Mouse (Mus musculus) small intestine, adult 2 months (tissue): Measurements from ENCODE around the gene 3110009E18Rik. TPM values are rescaled to one million over a fixed set of nuclear protein-coding genes. Genes with fewer than 3 reads are reported as not detected.
A peak's percentile ranks its signal among the peaks of the same experiment; 100 is the strongest.

Experiments
- H3K27ac ChIP-seq: fragments of 200-500 bp; 2 replicates; pipeline ENCODE4 v1.5.1; 2012; ENCODE audit warnings: low read depth, low read length, control low read depth, inconsistent platforms; ENCODE audit not compliant: insufficient read depth
- H3K27me3 ChIP-seq: fragments of 200-500 bp; 2 replicates; pipeline ENCODE4 v1.6.1; 2012; ENCODE audit warnings: mild to moderate bottlenecking, moderate library complexity, low read length, inconsistent platforms; ENCODE audit not compliant: control insufficient read depth, insufficient read depth
- H3K36me3 ChIP-seq: fragments of 200-500 bp; 2 replicates; pipeline ENCODE4 v1.6.1; 2012; ENCODE audit warnings: mild to moderate bottlenecking, low read length, control low read depth, inconsistent platforms; ENCODE audit not compliant: control insufficient read depth, insufficient read depth
- H3K4me1 ChIP-seq: fragments of 200-500 bp; 2 replicates; pipeline ENCODE4 v1.6.1; 2012; ENCODE audit warnings: low read length, inconsistent platforms, mixed read lengths; ENCODE audit not compliant: control insufficient read depth, insufficient read depth, insufficient read length
- H3K4me3 ChIP-seq: fragments of 200-500 bp; 2 replicates; pipeline ENCODE4 v1.5.1; 2012; ENCODE audit warnings: low read depth, mild to moderate bottlenecking, control low read depth, inconsistent platforms, low read length, moderate library complexity
- CTCF ChIP-seq: fragments of 200-500 bp; IDR thresholded peaks from 2 replicates; pipeline ENCODE4 v1.5.1; 2012; ENCODE audit warnings: low read depth, mild to moderate bottlenecking, control low read depth, inconsistent platforms, low read length, moderate library complexity, mixed read lengths; ENCODE audit not compliant: insufficient replicate concordance, insufficient read length; ENCODE audit errors: extremely low read depth
- POLR2A ChIP-seq: fragments of 200-500 bp; IDR thresholded peaks from 2 replicates; pipeline ENCODE4 v1.6.1; 2012; ENCODE audit warnings: low read depth, mild to moderate bottlenecking, control low read depth, inconsistent platforms, low read length, moderate library complexity
- WGBS: fragments of 180-500 bp; shearing (Covaris S2); methylation state at CpG from one replicate; pipeline ENCODE4 v1.1.7; 2018; 5-methylcytosine and 5-hydroxymethylcytosine counted together
- polyA plus RNA-seq: library from polyadenylated mRNA; depleted of rRNA; stranded (reverse); fragments of >200 nt; gene quantifications from 2 replicates; pipeline ENCODE4 v1.2.3, GENCODE M21; 2012

3110009E18Rik gene
- polyA plus RNA-seq, 1 experiment, result not detected

DNA sequence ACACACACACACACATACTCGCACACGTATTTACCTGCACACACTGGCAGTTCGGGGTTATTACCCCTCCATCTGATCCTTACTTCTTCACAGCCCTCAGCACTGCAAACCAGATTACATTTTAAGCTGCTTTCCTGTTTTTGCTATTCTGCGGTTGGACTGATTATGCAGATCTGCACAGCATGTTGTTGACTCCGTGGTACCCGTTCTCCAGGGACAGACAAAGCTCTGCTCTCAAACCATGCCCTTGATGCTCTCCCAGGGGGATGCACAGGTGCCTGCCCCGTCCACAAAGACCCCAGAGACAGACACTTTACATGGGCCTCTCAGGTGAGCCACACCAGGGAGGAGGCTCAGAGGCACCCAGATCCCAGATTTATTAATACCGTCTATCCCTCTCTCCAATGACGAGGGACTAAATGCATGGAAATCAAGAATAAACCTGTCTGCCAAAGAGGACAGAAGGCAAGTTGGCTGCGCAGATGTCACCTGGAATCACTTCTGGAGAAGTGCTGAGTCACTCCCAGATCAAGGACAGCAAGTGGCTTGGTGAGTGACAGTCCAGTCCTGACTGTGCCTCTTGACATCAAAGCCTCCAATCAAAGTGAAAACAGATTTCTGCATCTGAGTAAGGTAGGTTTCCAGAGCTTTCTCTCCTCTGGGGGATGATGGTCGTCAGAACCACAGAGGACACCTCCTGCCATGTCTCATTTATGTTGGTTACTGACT lies 87.7 kb downstream of the 3110009E18Rik start:
- no peak for TF ChIP-seq CTCF
- no peak for TF ChIP-seq POLR2A
- 75% methylated on average over 11 of the region's 11 CpGs for WGBS
- Histone ChIP-seq H3K36me3 (no peaks in the 10 kb centered on the region), H3K27me3 (no peaks in the 10 kb centered on the region), H3K4me3 (no peak overlapping the region), H3K27ac (no peak overlapping the region), H3K4me1 (no peaks in the 10 kb centered on the region)

- no peaks in the 10 kb centered on the region for H3K27me3 ChIP-seq
- H3K4me3 ChIP-seq, result no peak overlapping the region
- WGBS, result 72% methylated on average over 6 of the region's 6 CpGs
- H3K36me3 ChIP-seq, result no peaks in the 10 kb centered on the region
- no peak for TF ChIP-seq CTCF
- no peak overlapping the region for H3K27ac ChIP-seq
- no peaks in the 10 kb centered on the region for H3K4me1 ChIP-seq
Observed at GRCm38 (mm10) chr1:120220841-120221240, 99.9 kb downstream of the 3110009E18Rik start.

GRCm38 (mm10) chr1:120221285-120221684 lies 100.3 kb downstream of the 3110009E18Rik start:
- no peak overlapping the region for H3K27ac ChIP-seq
- TF ChIP-seq CTCF (no peak), POLR2A (no peak)
- 60% methylated on average over 2 of the region's 2 CpGs for WGBS

DNA sequence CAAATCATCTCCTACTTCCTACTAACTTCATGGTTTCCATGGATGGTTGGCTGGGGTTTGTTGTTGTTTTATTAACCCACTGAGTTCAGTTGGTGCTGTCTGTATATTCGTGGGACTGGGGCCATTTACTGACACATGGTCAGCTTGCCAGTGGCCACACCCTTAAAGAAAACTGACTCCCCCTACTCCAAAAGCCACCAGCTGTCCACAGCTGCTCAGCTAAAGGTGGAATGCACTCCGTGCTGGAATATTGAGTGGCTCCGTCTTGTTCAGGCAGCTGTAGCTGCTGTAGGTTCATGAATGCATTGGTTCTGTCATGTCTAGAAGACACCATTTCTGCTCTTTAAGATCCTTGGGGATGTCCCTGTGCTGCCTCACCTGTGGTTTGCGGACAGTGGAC lies 102.6 kb downstream of the 3110009E18Rik start:
- Histone ChIP-seq H3K4me1 (no peaks in the 10 kb centered on the region), H3K4me3 (no peak overlapping the region), H3K27ac (no peak overlapping the region), H3K36me3 (no peaks in the 10 kb centered on the region), H3K27me3 (no peaks in the 10 kb centered on the region)
- WGBS, result 63% methylated on average over 4 of the region's 4 CpGs
- TF ChIP-seq CTCF (no peak), POLR2A (no peak)

More at GRCm38 (mm10) chr1:120221285-120221684, 100.3 kb downstream of the 3110009E18Rik start:
- Histone ChIP-seq H3K36me3 (no peaks in the 10 kb centered on the region), H3K27me3 (no peaks in the 10 kb centered on the region), H3K4me3 (no peak overlapping the region), H3K4me1 (no peaks in the 10 kb centered on the region)

- H3K4me3 ChIP-seq, result no peak overlapping the region
- H3K27ac ChIP-seq, result no peak overlapping the region; the same call in 1 of the 2 replicates
- TF ChIP-seq CTCF (no peak), POLR2A (no peak)
- H3K36me3 ChIP-seq, result no peaks in the 10 kb centered on the region
- H3K4me1 ChIP-seq, result no peaks in the 10 kb centered on the region
- 88% methylated on average over 10 of the region's 10 CpGs for WGBS
- H3K27me3 ChIP-seq, result no peaks in the 10 kb centered on the region
Observed at GRCm38 (mm10) chr1:120229723-120230471, 108.9 kb downstream of the 3110009E18Rik start.

- Histone ChIP-seq H3K27ac (no peak overlapping the region), H3K4me3 (no peak overlapping the region), H3K4me1 (no peaks in the 10 kb centered on the region), H3K36me3 (no peaks in the 10 kb centered on the region), H3K27me3 (no peaks in the 10 kb centered on the region)
- WGBS, result 10% methylated on average over 6 of the region's 6 CpGs
- TF ChIP-seq POLR2A (no peak), CTCF (peak; percentile 63; the same call in 1 of the 2 replicates)
Observed at GRCm38 (mm10) chr1:120231334-120231733, 110.3 kb downstream of the 3110009E18Rik start.

- 82% methylated on average over 6 of the region's 6 CpGs for WGBS
- H3K27me3 ChIP-seq, result no peaks in the 10 kb centered on the region
- H3K4me3 ChIP-seq, result no peak overlapping the region
- H3K4me1 ChIP-seq, result no peaks in the 10 kb centered on the region
- TF ChIP-seq CTCF (no peak), POLR2A (no peak)
- no peak overlapping the region for H3K27ac ChIP-seq
- H3K36me3 ChIP-seq, result no peaks in the 10 kb centered on the region
Observed at GRCm38 (mm10) chr1:120232170-120232569, 111.2 kb downstream of the 3110009E18Rik start.
